Mouse (Mus musculus) right cerebral cortex, adult 18-20 months (tissue): ENCODE data around the gene Dock9.

Experiments
- DNase-seq: peaks from one replicate; pipeline ENCODE4 v3.0.0; 2022; ENCODE audit warnings: mixed read lengths

Dock9 gene

DNA sequence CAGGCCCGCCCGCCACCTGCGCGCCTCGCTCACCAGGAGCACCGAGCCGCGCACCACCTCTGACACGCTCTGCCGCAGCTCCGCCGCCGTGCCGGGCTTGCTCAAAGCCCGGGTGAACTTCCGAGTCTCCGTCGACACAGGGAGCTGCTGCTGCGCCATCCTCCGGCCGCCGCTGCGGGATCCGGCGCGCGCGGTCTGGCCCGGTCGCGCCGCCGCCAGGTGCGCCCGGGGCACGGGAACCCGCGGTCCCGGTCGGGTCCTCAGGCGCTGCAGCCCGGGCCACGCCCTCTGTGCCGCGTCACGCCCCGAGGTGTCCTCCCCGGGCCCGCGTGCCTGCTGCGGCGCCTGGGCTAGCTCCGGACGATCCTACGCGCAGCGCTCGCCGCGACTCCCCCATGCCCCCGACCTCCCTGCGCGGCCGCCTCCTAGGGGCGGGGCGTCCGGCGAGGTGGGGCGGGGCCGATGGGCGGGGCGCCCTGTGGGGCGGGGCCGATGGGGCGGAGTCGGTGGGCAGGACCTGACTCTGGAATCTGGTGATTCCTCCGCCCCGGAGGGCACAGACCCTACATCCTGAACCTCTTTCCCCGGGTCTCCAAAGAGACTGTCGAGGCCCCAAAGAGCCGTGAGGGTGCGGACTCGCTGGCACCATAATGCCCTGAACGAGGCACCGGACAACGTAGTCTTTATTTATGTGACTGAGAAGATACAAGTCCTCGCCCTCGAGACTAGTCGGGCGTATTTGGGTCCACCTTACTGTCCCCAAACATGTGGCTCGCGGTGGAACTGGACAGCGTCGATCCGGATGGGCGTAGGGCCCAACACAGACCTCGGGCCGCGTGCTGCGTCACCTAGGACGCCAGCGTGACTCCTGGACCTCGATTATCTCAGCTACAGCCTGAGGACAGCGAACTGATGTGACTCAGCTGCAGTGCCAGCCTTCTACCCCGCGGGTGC is at the start of gene Dock9:
TSS of gene Dock9 (minus strand) at position 381 of the 954 bp plus-strand sequence.
- peak; percentile 86 for DNase-seq

DNA sequence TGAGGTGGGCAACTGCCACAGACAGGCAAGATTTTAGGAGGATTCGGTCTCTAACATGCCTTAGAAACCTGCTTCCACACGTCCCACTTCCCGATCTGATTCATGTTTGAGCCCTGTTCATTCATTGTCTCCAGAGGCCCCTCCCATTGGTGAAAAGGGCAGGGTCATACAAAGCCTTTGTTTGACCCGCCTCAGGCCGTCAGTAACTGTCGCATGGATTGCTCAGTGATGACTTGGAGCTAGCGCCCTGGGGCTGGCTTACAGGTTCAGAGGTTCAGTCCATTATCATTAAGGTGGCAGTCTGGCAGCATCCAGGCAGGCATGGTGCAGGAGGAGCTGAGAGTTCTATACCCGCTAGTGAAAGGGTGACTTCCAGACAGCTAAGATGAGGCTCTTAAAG is 46.8 kb upstream of the Dock9 start:
- DNase-seq, result no peak

DNA sequence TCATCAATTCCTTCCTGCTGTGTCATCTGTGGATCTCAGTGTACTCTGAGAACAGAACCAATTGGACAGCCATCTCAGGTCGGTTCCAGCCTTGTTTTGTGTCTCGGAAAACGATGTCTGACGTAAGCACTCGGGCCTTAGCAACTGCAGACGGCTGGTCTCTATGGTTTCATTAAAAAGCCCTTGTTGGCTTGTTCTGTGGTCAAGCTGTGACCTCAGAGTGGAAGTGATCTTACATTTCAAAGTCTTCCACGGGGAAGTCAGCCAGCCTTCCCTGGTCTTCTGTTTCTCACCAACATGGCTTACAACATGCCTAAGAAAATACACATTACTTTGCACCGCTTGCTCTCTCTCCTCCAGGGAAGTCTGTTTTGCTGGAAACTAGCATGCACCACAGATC is 42.6 kb upstream of the Dock9 start:
- no peak for DNase-seq

DNA sequence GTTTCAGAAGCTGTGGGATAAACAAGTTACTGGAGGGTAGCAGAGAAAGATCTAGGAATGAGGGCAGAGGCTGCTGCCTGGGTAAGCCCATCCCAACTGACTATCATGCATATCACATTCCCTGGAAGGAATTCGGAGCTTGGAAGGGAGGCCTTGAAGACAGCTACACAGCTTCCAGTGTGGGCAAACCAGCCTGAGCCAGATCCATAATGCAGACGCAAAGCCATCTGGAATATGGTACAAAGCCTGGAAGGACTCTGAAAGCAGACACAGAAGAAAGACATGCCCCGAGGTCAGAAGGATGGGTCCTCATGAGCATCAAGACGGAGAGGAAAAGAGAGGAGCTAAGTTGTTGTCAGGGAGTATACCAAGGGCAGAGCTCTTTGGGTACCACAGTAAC is 40.5 kb upstream of the Dock9 start:
- no peak for DNase-seq

DNA sequence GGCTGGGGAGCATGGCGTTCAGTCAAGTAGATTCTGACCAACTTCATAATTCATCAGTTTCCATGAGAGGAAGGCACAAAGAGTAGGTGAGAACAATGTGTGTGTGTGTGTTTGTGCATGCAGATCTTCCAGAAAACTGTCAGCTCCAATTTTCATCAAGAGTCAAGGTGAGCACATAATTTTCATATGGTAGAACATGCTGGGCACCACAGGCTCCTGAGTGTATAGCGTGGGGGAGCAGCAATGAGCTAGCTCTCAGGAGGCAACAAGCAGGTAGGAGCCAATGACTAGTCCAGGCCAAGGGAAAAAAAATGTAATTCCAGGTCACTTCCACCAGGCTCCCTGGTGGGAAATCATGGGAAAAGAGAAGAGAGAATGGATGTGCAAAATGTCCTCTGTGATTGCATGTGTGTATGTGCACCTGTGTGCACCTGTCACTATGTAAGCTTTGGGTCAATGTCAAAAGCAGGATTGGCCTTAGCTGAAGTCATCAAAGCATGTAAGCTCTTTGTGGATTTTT is 35.4 kb upstream of the Dock9 start:
- DNase-seq, result no peak

DNA sequence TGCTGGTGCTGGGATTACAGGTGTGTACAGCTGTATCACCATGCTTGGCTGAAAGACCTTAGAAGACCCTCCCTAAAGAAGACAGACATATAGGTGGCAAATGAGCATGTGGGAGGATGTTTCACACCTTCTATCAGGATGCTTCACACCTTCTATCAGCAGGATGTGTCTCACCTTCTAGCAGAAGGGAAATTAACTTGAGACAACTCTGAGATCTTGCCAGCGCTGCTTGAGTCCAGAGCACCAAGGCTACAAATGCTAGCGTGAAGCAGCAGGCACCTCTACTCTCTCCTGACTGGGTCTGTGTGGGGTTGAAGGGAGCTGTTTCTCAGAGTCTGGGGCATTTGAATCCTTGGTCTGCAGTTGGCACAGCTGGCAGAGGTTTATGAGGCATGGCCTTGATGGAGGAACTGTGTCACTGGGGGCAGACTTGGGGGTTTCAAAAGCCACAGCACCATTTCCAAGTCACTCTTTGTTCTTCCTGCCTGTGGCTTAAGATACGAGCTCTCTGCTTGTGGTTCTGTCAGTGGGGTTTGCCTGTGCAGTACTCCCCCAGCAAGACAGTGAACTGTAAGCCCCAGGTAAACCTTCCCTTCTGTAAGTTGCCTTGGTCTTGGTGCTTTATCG is 32.3 kb upstream of the Dock9 start:
- no peak for DNase-seq

DNA sequence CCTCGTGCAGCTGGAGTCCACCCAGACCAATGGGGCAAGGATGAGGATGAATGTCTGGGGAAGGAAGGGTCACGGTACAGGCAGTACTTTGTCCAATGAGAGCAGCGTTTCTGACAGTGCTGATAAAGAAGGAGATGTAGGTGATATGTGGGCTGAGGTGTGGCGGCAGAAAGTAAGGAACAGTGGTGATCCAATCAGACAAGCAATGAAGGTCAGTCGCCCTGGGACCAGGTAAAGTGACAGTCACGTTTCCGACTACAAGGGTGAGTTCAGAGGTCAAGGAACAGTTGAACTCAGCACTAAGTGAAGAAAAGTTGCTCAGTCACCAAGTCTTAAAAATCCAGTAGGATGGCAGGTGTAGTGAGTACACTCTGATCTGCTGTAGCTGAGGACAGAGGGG is 29.5 kb upstream of the Dock9 start:
- no peak for DNase-seq

DNA sequence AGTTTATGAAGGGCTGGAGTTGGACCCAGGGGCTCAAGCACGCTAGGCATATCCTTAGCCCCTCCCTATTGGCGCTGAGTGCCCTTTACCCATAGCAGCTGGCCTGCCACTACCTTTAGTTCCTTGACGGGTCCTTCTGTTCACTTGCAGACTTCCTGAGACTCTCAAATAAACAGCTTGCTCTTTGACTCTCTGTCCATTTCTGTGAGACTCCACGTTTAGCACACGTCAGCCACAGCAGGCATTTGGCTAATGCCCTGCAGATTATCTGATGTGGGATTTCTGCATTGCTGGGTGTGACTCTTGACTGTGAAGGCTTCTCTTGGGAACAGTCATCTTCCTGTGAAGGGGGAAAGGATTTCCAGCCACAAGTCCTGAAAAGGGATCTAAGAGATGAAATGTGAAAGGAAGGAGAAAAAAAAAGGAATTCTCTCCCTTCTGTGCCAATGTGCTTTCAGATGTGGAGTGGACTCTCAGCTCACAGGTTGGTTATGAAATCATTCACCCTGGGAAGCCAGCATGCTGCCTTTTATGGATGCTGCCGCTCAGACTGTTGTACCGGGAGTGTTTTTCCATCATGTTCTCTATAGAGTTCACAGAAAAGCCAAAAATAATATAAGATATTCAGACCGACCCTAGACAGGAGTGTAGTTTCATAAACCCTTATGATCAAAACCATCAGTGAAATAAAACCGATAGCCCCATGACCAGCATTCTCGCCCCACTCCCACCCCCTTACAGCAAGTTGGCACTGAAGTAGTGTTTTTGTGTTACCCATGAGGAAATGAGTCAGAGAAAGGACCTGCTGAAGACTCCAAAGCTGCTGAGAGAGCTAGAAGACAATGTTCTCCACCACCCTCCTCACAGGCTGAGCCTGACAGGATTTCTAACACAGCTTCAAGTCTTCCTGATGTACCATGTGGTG is 28.1 kb upstream of the Dock9 start:
- DNase-seq, result peak; percentile 63

DNA sequence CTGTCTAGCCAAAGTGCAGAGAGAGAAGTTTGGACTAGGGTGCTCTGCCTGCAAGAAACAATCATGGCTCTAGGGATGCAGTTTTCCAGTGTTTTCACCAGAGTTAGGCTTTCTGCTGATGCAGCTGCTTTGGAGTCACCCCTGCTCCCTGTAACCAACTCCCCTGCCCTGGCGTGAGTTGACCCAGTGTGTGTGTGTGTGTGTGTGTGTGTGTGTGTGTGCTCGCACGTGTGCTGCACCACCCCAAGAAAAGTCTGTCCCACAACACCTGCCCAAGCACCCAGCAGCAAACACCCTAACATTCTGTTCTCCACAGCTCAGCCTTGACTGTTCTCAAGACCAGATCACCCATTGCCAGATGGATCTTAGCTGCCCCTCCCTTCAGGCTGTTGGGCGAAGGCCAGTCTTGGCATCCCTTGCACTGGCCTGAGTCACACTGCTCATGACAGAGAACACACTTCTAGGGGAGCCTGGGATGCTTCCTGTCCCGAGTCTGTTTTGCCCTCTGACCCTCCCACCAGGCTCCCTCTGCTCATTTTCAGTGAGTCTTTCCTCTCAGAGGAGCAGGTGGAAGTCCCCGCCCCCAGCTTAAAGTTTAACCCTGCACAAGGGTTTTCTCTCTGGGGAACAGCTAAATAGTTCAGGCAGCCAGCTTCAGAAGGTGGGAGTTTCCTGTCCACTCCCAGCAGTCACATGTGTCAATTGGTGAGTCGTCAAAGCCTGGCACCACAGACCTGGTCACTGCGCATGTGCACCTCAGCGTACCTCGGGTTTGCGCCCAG is 26.9 kb upstream of the Dock9 start:
- DNase-seq, result no peak

DNA sequence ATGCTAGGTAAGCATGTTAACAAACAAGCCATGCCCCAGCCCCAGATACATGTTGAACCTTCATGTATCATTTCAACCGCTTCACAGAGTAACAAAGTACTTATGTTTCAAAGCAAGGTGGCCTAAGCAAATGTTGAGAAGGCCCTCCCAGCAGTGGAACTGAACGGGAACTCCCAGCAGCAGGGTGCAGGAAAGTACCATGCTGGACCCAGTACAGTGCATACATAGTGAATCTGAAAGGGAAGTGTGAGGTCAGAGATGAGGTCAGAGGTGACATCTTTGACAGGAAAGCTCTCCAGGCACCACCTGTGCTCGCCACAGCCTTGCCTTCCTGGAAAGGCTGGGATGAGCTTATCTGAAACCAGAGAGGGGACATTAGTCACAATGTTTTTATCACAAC is 25.4 kb upstream of the Dock9 start:
- no peak for DNase-seq

DNA sequence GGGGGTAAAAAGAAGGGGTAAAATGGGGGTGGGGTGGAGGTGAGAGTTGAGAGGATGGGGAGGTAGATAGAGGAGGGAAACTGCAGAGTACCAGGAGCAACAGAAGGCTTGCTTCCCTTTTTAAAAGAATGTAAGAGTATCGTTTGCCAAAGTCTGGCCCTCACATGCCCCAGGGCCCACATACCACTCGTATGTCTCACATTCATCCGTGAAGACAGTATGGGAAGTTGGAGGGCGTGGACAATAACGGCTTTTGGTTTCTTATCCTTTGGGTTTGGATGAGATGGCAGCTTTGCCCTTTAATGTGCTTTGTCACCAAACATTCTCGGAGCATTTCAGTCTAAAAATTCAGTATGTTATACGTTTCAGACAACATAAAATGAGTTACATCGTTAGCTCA is 24.9 kb upstream of the Dock9 start:
- DNase-seq, result no peak

DNA sequence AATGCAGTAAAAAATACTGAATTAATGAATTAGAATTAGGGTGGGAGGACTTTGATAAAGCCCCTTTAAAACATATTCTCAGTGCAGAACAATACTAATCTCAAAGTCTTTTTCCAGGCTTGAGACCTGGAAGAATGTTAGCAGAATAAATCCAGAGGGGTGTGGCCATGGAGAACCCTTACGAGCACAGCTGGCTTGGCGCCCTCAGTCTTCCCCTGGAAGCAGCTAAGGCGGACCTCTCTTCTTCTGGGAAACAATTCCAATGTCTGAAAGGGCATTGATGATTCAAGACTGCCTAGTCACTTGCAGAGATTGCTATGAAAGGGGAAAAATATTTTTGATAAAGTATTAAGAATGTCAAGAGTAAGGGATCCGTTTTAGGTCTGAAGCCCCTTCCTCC is 9.2 kb upstream of the Dock9 start:
- no peak for DNase-seq

DNA sequence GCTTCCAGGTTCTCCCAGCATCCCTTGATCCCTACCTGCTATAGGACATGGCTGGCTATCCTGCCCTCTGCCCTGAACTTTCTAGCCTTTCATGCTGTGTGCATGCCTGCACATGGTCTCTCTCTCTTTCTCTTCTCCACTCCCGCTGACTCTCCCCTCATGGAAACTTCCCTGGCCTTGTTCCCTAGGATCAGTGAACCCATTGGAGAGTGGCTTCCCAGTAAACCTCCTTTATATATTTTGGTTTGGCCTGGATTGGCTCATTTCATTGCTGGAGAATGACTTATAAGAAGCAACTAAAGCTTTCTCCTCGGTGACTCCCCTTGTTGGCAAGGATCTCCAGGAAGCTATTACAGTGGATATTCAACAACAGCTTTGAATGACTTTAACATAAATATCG is 8.7 kb upstream of the Dock9 start:
- no peak for DNase-seq

DNA sequence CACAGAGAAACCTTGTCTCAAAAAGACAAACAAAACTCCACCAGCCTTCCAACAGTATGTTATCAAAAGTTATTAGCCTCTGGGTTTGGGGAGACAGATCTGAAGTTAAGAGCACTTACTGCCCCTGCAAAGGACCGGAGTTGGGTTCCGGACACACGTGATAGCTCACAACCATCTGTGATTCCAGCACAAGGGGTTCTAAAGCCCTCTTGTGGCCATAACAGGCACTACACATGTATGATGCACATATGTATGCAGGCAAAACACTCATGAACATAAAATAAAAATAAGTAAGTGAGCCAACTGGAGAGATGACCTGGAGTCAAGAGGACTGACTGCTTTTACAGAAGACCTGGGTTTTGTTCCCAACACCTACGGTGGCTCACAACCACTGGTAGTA is 6.8 kb upstream of the Dock9 start:
- DNase-seq, result no peak

DNA sequence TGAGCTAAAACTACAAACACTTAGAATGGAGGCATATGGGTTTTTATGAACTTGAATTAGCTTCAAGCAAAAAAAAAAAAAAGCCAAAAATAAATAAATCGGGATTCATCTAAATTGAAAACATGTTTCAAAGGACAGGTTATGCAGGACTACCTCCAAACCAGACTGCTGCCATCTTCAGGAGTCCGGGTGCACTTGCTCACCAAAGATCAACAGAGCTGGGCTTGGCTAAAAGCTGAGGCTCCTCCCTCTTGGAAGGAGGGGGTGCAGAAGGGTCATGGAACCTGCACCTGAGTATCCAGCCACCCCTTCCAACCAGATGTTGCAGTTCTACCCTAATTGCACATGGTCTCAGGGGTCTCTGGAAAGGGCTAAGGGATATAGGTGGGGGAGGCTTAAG is 3.3 kb upstream of the Dock9 start:
- DNase-seq, result no peak

DNA sequence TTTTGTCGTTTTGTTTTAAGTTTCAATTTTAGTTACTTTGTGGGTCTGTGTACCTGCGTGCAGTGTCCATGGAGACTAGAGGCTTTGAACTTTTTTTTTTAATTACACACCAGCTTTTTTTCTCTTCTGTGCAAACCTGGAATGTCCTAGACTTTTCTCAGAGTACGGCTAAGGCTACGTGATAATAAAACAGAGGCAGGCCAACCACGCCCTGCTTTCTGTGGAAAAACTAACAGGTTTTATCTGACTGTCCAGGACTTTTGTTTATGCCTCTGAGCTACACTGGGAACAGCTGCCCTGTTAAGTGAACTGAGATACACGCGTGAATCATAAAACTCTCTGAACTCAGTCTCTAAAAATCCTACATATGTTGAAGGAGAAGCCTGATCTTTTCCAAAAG is 1.5 kb upstream of the Dock9 start:
- no peak for DNase-seq

DNA sequence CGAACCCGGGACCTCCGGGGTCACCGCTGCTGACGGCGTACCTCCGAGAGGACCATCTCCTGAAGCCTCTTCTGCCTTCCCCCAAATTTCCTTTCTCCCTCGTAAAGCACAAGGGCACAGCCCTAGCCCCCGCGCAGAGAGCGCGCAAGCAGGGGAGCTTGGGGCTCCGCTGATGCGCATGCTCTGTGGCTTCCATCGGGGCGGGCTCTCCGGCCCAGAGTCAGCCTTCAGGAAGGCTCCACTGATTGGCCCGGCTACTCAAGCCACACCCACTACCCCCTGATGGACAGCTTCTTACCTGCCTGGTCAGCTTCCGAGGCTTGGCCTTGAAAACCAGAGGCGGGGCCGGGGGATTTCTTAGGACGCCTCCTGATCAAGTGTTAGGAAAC is 768 bp upstream of the Dock9 start:
- DNase-seq, result peak; percentile 95

DNA sequence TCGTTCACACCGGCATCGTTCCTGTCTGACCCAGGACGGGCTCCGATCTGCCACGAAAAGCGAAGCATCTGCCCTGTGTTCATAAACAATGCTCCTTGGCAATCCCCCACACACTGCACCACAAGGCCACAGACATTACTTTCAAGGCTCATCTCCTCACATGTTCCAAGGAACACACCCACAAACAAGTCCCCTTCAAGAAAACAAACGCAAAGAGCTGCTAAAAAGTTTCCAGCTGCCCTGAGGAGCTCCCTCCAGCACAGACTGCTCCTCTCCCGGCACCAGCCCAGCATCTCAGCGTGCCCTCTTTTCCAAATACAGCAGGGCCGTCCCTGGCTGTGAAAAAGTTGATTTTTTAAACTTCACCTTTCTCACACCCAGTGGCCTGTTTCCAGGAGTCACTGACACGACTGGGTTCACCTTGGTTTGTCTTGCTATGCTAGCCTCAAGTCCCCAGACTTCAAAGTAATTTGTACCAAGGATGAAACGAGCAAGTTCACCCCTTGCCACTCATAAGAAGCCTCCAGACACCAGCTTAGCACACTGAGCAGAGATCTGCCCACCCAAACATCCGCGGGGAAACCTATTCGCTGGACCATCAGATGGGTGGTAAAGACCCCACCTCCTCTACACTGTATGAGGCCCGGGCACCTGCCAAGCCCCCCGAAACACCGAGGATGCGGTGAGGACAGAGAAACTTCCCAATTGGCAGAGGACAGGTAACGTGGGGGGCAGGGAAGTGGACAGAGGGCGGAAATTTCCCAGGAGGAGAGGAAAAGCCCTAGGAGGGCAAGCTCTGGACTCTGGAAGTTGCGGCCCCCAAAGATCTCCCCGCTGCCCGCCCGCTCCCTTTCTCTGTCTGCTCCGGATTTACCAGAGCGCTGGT is 823 bp downstream of the Dock9 start:
- DNase-seq, result peak; percentile 7

DNA sequence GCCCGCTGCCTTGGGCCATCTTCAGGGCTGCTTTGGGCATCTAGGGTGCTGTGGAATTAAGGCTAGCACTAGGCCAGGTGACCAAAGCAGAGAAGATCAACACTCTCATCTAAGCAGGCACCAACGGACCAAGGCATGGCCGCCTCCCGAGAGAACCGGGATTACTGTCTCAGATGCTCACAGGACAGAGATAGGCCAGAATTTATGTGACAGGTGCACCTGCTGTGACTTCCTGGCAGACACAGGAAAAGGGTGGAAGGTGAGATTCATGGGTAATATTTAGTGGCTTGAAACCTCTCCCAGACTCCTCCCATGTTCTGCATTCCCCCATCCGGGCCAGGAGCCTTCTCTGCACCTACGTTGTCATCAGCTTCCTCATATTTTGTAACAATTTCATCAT is 2.1 kb downstream of the Dock9 start:
- DNase-seq, result no peak

DNA sequence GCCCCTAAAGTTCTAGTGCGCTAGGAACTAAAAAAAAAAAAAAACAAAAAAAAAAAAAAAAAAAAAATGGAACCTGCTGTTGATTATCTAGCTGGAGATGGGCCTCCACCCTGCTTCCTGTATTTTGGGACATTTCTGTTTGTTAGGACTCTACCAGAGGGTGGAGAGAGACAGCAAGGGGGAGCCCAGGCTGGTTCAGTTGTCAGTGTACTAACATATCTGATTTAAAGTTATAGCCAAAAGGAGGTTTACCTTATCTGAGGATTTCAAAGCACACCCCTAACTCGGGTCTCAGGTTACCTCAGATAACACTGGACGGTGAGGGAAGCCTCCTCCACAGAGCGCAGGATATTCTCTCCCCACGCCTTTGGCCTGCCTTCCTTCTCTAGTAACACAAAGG is 4.0 kb downstream of the Dock9 start:
- no peak for DNase-seq

DNA sequence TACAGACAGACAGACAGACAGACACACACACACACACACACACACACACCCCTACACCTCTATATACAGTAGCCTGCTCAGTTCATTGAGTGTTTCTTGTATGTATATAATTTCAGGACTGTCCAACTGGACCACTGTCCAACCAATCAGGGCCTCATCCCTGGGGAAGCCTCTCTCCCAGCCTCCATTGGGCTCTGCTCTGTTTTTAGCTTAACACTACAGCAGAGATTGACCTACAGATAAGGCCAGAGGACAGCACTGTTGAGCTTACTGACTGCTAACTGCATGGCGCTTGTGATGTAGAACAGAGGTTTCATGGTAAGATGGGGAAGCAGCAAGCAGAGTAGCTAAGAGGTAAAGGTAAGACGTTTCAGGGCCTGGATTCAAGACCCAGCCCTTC is 5.7 kb downstream of the Dock9 start:
- no peak for DNase-seq
